Mouse (Mus musculus) heart, postnatal 0 days (tissue): Measurements from ENCODE around the gene Psg25. TPM values are rescaled to one million over a fixed set of nuclear protein-coding genes. Genes with fewer than 3 reads are reported as not detected.
"Not testable (repeated sequence)": the region's sequence is repeated elsewhere in the genome, so short reads cannot be mapped to it uniquely, and the experiment has no call there.

Source experiments
- ATAC-seq: fragments of 200-750 bp; cut with Nextera tagmentation; 2 replicates; pipeline ENCODE4 v1.8.0; 2017; ENCODE audit warnings: low read depth, moderate number of reproducible peaks, moderate library complexity; ENCODE audit not compliant: insufficient read depth
- DNase-seq: peaks from one replicate; pipeline ENCODE4 v3.0.0-alpha.2; 2016; ENCODE audit warnings: low spot score
- H3K27ac ChIP-seq: fragments of 300-500 bp; sonication (generic); 2 replicates; pipeline ENCODE4 v1.5.1; 2014; ENCODE audit warnings: low read depth, mild to moderate bottlenecking
- H3K27me3 ChIP-seq: fragments of 300-500 bp; sonication (generic); 2 replicates; pipeline ENCODE4 v1.6.1; 2014; ENCODE audit warnings: low read length, mixed read lengths; ENCODE audit not compliant: control insufficient read depth, insufficient read depth
- H3K36me3 ChIP-seq: fragments of 300-500 bp; sonication (generic); replicated peaks from 2 replicates; pipeline ENCODE4 v1.6.1; 2014; ENCODE audit warnings: low read length, mixed read lengths; ENCODE audit not compliant: control insufficient read depth, insufficient read depth
- H3K4me1 ChIP-seq: fragments of 300-500 bp; sonication (generic); 2 replicates; pipeline ENCODE4 v1.6.1; 2014; ENCODE audit warnings: antibody characterized with exemption; ENCODE audit not compliant: control insufficient read depth, insufficient read depth
- H3K4me2 ChIP-seq: fragments of 300-500 bp; sonication (generic); 2 replicates; pipeline ENCODE4 v1.6.1; 2014; ENCODE audit warnings: low read depth, mild to moderate bottlenecking, low read length, moderate library complexity
- H3K4me3 ChIP-seq: fragments of 300-500 bp; sonication (generic); 2 replicates; pipeline ENCODE4 v1.5.1; 2014; ENCODE audit warnings: low read depth, low read length
- H3K9ac ChIP-seq: fragments of 300-500 bp; sonication (generic); replicated peaks from 2 replicates; pipeline ENCODE4 v1.6.1; 2014; ENCODE audit warnings: low read depth, low read length, mixed read lengths
- H3K9me3 ChIP-seq: fragments of 300-500 bp; sonication (generic); replicated peaks from 2 replicates; pipeline ENCODE4 v1.6.1; 2016; ENCODE audit warnings: low read length; ENCODE audit not compliant: control insufficient read depth
- CTCF ChIP-seq: IDR thresholded peaks from 2 replicates; pipeline ENCODE4 v1.5.1; 2016; ENCODE audit warnings: antibody characterized with exemption, control low read depth, low read depth
- EP300 ChIP-seq: IDR thresholded peaks from 2 replicates; pipeline ENCODE4 v1.6.1; 2016; ENCODE audit warnings: antibody characterized with exemption, low read depth
- WGBS: fragments of 180-500 bp; shearing (Covaris S2); extraction: QIAGEN DNeasy Blood & Tissue Kit; methylation state at CpG from one replicate; pipeline ENCODE4 v1.1.7; 2014; 5-methylcytosine and 5-hydroxymethylcytosine counted together
- polyA plus RNA-seq: library from polyadenylated mRNA; unstranded; fragments of >200 nt; fragmentation: Nextera tagmentation; extraction: Ambion mirVana; gene quantifications from 2 replicates; pipeline ENCODE4 v1.2.1, GENCODE M21; 2015
- total RNA-seq: library from RNA; depleted of rRNA; stranded (reverse); fragments of >200 nt; gene quantifications from 2 replicates; pipeline ENCODE4 v1.2.3, GENCODE M21; 2014; ENCODE audit warnings: low replicate concordance; rRNA removed

Gene Psg25
- total RNA-seq (not detected in 2 replicates), polyA plus RNA-seq (not detected in 2 replicates)

DNA sequence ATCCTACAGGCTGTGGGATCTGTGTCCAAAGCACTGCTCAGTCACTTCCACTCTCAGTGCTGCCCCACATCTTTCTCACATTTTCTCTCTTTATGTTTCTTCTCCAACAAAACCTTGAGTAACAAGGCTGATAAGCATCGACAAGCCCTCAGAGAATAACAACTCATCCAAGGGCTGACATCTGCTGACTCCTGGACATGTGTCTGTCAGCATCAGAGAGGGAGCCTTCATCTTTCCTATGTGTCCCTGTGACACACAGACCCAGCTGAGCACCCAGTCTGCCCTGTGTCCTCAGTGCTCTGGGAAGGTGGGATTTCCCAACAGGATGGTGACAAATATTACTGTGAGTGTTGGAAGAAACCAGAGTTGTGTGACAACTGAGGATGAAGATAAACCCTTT lies at the start of gene Psg25:
Psg25 (minus strand) TSS at position 101 of the 400 bp plus-strand sequence.
- H3K4me2 ChIP-seq = no peak within 1 kb of the TSS
- ATAC-seq = no peak
- WGBS = 44% methylated on average over 1 of the region's 1 CpGs

DNA sequence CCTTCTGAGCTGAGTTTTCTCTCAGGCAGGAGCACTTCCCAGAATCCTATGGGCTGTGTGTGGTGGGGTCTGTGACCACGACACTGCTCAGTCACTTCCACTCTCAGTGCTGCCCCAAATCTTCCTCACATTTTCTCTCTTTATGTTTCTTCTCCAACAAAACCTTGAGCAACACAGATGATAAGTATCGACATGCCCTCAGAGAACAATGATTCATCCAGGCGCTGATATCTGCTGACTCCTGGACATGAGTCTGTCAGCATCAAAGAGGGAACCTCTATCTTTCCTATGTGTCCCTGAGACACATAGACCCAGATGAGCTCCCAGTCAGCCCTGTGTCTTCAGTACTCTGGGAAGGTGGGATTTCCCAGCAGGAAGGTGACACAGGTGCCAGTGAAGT lies 35.1 kb upstream of the Psg25 start, which contains the start of gene Psg27:
Psg27 (minus strand) TSS at position 101 of the 400 bp plus-strand sequence.
- no peak within 1 kb of the TSS for H3K4me3 ChIP-seq
- no peak for ATAC-seq
- no peak for DNase-seq
- TF ChIP-seq EP300 = no peak
- no peak for TF ChIP-seq CTCF
- H3K9me3 ChIP-seq = no peaks in the 10 kb centered on the region
- WGBS = 64% methylated on average over 3 of the region's 3 CpGs
- no peak within 1 kb of the TSS for H3K4me2 ChIP-seq
- no peaks in the 10 kb centered on the region for H3K4me1 ChIP-seq
- H3K9ac ChIP-seq = no peak within 1 kb of the TSS
- no peaks in the 10 kb centered on the region for H3K27me3 ChIP-seq
- H3K36me3 ChIP-seq = no peaks in the 10 kb centered on the region
- H3K27ac ChIP-seq = no peak within 1 kb of the TSS

More for the DNA sequence above, at the start of gene Psg25:
- Histone ChIP-seq H3K4me3 (no peak within 1 kb of the TSS), H3K27ac (no peak within 1 kb of the TSS), H3K9me3 (no peaks in the 10 kb centered on the region), H3K4me1 (no peaks in the 10 kb centered on the region), H3K36me3 (no peaks in the 10 kb centered on the region), H3K9ac (no peak within 1 kb of the TSS), H3K27me3 (no peaks in the 10 kb centered on the region)
- DNase-seq = no peak
- no peak for TF ChIP-seq EP300

DNA sequence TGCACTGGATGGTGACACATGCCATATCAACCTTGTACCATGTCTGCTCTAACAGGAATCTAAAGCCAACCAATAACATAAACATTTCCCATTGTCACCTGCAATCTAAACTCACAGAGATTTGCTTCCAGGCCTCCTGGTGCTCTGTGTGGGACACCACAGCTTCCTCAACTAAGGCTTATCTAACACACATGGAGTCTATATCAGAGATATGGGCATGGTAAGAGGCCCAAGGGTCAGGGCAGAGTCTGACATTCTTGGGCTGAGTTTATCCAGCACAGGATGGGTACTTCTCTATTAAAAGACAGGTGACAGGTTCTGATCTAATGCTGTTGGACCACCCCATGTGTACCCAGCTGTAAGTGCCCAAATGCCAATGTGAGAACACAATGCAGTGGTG lies 27.8 kb upstream of the Psg25 start:
- DNase-seq = no peak
- no peaks in the 10 kb centered on the region for H3K27me3 ChIP-seq
- ATAC-seq = no peak
- no peak overlapping the region for H3K27ac ChIP-seq
- no peaks in the 10 kb centered on the region for H3K4me1 ChIP-seq
- H3K36me3 ChIP-seq = no peaks in the 10 kb centered on the region
- no peak overlapping the region for H3K9ac ChIP-seq
- H3K9me3 ChIP-seq = no peaks in the 10 kb centered on the region
- no peak overlapping the region for H3K4me2 ChIP-seq
- H3K4me3 ChIP-seq = no peak overlapping the region
- TF ChIP-seq CTCF (no peak), EP300 (no peak)

DNA sequence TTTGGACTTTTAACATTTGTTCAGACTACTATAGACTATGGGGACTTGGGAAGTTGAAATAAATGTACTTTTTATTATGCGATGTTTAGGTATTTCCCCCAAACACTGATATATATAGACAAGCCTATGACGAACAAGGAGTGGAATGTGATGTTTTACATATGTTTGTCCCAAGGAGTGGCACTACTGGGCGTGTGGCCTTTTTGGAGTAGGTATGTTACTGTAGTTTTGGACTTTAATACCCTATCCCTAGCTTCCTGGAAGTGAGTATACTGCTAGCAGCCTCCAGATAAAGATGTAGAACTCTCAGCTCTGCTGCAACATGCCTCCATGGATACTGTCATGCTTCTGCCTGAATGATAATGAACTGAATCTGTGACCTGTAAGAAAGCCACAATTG lies 23.7 kb upstream of the Psg25 start:
- H3K9ac ChIP-seq, H3K4me3 ChIP-seq, DNase-seq, H3K9me3 ChIP-seq, H3K27ac ChIP-seq, H3K27me3 ChIP-seq, H3K4me2 ChIP-seq, ATAC-seq, H3K36me3 ChIP-seq, H3K4me1 ChIP-seq: not testable (repeated sequence)
- 51% methylated on average over 3 of the region's 3 CpGs for WGBS

DNA sequence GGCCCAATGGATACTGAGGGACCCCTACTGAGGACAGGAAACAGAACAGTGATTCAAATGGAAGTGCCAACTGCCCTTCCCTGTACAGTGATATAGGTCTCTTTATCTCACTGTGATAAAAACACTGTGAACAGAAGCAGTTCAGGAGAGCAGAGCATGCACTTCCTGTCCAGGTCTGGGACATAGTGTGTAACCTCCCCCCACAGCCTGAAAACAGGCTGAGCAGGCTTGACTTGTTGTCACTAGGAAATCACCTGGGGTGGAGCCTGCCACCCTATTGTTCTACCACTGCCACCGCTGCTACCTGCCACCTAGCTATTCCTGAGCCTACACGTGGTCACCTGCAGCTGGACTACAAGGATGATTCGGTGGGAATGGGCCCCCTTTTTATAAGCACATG lies 1.4 kb upstream of the Psg25 start:
- Histone ChIP-seq H3K27ac (no peak overlapping the region), H3K9me3 (no peaks in the 10 kb centered on the region), H3K36me3 (no peaks in the 10 kb centered on the region), H3K9ac (no peak overlapping the region), H3K4me2 (no peak overlapping the region), H3K27me3 (no peaks in the 10 kb centered on the region), H3K4me3 (no peak overlapping the region), H3K4me1 (no peaks in the 10 kb centered on the region)
- TF ChIP-seq CTCF (no peak), EP300 (no peak)
- ATAC-seq (no peak), DNase-seq (no peak)
- 46% methylated on average over 3 of the region's 3 CpGs for WGBS

DNA sequence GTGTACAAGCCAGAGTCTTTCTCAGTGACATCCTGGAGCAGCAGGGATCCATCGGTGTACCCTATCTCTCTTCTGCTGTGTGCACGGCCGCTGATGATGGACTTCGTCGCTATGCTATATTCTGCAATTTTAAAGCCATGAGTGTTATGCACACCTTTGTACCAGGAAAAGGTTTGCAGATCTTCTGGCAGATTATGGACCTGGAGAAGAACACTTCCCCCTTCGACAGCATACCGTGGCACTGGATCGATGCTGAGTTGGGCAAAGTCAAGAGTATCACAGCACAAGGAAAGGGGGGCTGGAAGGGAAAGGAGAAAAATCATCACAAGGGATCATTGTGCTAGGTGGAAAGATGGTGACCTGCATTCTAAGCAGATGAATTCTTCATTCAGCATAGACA lies 7.4 kb downstream of the Psg25 start:
- no peak overlapping the region for H3K4me2 ChIP-seq
- WGBS = 89% methylated on average over 8 of the region's 8 CpGs
- DNase-seq (no peak), ATAC-seq (no peak)
- no peaks in the 10 kb centered on the region for H3K27me3 ChIP-seq
- no peak overlapping the region for H3K4me3 ChIP-seq
- no peak overlapping the region for H3K9ac ChIP-seq
- TF ChIP-seq EP300 = no peak
- TF ChIP-seq CTCF = no peak
- no peaks in the 10 kb centered on the region for H3K36me3 ChIP-seq
- H3K27ac ChIP-seq = no peak overlapping the region
- H3K4me1 ChIP-seq = no peaks in the 10 kb centered on the region
- no peaks in the 10 kb centered on the region for H3K9me3 ChIP-seq

DNA sequence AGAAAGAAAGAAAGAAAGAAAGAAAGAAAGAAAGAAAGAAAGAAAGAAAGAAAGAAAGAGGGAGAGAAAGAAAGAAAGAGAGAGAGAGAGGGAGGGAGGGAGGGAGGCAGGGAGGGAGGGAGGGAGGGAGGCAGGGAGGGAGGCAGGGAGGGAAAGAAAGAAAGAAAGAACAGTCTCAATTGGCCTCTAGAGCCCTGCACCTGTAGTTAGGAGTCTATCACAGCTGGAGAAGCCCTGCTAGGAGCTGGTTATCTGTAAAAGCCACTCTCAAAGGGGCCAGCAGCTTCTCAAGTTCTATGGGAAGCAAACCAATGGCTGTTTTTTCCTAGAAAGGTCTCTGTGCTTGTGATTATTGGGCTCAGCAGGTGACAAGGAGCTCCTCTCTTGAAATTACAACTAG lies 19.2 kb downstream of the Psg25 start:
- not testable (repeated sequence) for H3K27ac ChIP-seq, H3K9me3 ChIP-seq, H3K4me1 ChIP-seq, H3K27me3 ChIP-seq, H3K36me3 ChIP-seq, H3K9ac ChIP-seq, DNase-seq, H3K4me2 ChIP-seq, ATAC-seq, H3K4me3 ChIP-seq

DNA sequence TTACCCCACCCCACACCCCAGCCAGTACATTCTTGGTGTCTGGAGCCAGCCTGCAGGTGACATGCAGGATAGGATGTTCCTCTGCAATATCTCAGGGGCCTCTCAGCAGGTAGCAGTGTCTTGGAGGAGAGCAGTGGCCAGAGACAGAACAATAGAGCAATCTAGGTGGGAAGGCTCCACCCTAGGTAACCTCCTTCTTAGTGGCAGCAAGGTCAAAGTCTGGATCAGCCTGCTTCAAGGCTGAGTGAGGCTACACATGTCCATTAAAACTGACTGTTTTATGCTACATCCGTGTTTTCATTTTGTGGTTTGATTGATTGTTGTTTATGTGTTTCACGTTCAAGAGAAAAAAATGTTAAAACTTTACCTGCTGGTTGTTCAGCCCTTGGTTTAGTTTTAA lies 19.7 kb downstream of the Psg25 start:
- not testable (repeated sequence) for H3K27me3 ChIP-seq, H3K9ac ChIP-seq, H3K27ac ChIP-seq, H3K4me3 ChIP-seq, H3K4me1 ChIP-seq, DNase-seq, H3K36me3 ChIP-seq, H3K4me2 ChIP-seq, ATAC-seq, H3K9me3 ChIP-seq
- 48% methylated on average over 2 of the region's 2 CpGs for WGBS
